Mouse (Mus musculus) ovary, postnatal 14 days (tissue): ENCODE measurements at regions not wholly inside any gene's neighbourhood (a gene's known extent, or its start where the extent isn't known, plus 50 kb on each side); places are given as distances from the start of the nearest gene placed in this dataset.

Experiments
- DNase-seq: peaks from one replicate; pipeline ENCODE4 v3.0.0; 2022; ENCODE audit warnings: low spot score

DNA sequence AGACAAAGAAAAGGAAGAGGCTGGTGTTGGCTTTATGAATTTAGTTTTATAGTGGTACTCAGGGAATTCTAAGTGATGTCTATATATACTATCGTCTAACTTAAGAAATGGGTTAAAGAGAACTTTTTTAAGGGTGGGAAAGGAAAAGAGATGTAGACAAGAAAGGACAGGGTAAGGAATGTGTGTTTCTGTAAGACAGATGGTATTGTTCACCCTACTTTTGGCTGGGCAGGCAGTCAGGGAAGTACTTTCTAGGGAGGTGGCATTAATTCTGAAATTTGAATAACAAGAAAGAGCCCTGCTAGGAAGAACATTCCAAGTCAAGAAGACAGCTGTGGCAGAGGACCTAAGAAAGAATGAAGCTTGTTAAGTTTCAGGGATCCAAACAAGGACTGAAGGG is 263.0 kb downstream of the Pik3r1 start:
- no peak for DNase-seq

- DNase-seq = no peak
Measured at GRCm38 (mm10) chr13:101504241-101504640, 263.8 kb downstream of the Pik3r1 start.

- DNase-seq = no peak
Measured at GRCm38 (mm10) chr13:101501845-101502284, 266.2 kb downstream of the Pik3r1 start.

DNA sequence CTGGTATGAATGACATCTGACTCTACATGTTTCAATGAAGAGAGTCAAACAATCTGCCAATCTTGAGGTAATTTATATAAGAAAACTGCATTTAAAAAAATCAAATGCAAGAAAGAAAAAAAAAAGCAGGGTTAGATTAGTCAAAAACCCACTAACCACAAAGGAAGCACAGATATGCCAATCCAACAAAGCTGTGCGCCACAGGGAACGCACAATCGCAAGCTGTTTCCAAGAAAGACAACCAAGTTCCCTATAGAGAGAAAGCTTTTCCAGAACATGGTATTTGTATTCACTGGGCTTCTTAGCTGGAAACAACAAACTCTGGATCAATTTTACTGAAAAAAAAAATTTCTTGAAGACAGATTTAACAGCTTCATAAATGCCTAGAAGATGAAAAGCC is 267.0 kb downstream of the Pik3r1 start:
- no peak for DNase-seq

DNA sequence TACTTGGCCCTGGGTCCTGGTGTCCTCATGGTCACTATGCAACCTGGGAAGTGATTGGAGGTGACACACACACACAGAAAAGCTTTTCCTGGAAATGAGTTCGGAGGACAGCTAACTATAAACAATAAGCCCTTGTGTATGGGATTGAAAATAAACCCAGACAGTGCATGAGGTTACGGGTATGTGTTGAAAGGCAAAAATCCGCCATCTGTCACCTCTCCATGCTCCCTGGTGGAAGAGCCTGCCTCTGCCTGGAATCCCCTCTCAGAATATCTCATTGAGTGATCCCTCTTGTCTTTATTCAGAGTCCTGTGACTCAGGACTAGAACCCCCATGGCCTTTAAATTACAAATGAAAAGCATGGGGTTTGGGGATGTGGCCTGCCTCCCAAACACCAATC is 276.2 kb downstream of the Pik3r1 start:
- no peak for DNase-seq

DNA sequence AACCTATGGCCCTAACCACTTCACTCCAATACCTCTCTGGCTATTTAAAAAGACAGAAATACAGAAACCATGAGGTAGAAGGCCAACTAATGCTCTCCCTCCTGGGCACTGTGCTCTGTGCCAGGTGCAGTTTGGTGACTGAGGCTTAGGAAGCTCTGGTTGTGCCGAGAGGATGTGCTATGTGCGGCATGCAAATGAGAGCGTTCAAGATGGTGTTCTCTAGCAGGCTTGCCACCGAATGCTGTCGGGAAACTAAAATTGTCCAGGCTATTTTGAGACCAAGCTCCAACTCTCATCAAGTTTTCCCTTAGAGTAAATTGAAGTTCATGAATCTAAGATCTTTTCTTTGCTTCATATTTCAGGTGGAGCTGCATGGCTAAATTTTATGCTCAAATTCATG is 277.1 kb downstream of the Pik3r1 start:
- no peak for DNase-seq

DNA sequence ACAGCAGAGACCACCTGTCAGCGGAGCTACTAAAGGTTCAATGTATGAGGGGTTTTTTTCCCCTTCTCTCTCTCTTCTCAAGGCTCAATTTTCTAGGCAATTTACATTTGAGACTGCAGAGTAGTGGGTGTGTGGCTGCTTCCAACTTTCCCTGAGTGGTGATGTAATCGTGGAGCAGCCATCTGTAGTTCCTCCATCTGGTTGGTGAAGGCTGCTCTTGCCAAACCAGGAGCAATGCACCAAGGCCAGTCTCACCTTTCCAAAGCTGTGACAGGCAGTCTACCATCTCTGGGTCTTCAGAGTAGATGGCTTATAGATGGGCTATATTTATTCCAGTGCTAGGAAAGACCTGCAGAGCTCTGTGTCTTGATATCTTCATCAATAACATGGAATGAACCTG is 280.4 kb downstream of the Pik3r1 start:
- DNase-seq = no peak

GRCm38 (mm10) chr13:101485823-101486222 is 282.2 kb downstream of the Pik3r1 start:
- no peak for DNase-seq

DNA sequence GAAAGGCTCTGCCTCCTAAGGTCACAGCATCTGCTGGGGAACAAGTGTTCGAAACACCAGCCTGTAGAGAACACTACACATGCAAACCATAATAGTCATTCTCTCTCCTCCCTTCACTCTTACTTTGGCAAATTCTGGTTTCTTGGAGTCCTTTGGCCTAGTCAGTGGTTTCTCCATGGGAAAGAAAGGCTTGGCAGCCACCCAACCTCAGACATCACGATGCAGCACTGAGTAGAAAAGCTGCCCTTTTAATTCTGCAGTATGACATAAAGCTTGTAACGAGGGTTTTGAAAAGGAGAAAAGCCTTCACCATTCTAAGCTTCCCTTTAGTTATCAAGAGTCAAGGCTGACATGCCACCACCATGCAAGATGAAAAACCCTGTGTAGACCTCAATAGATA is 284.2 kb downstream of the Pik3r1 start:
- DNase-seq = no peak

GRCm38 (mm10) chr13:101481551-101482184 is 286.3 kb downstream of the Pik3r1 start:
- DNase-seq = no peak

- DNase-seq = no peak
Measured at GRCm38 (mm10) chr13:101479297-101479652, 288.7 kb downstream of the Pik3r1 start.

DNA sequence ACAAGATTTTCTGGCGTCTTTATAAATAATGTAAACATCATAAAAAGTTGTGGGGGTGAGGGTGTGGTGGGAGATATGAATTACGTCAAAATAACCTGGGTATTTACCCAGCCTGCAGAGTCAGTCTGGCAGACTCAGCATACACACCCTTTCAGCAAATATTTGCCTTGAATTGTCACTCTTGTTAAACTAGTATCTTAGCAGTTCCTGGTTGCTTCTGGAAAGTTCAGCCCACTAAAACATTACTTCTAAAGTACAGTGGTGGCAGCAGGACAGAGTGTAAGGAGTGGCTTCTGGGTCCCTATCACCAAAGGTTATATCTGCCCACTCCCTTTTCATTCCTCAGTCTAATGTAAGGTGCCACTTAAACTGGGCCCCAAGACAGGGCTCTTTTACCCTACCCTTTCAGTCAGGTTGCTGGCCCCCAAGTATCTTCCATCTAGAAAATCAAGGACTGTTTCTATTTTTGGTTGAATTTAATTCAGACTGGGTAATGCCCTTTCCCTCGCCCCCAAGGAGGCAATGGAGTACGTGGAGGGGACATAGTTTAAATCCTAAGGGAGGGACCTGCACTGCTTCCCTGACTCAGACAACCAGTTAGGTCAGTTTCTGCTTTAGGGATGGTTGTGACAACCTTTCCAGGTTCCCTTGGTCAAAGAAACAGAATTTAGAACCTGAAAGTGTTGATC is 289.3 kb downstream of the Pik3r1 start:
- DNase-seq = no peak

- no peak for DNase-seq
Measured at GRCm38 (mm10) chr13:101473349-101473748, 294.7 kb downstream of the Pik3r1 start.

GRCm38 (mm10) chr13:101470560-101471247 is 297.3 kb downstream of the Pik3r1 start:
- no peak for DNase-seq

- DNase-seq = no peak
Measured at GRCm38 (mm10) chr13:101465748-101466127, 302.3 kb downstream of the Pik3r1 start.

DNA sequence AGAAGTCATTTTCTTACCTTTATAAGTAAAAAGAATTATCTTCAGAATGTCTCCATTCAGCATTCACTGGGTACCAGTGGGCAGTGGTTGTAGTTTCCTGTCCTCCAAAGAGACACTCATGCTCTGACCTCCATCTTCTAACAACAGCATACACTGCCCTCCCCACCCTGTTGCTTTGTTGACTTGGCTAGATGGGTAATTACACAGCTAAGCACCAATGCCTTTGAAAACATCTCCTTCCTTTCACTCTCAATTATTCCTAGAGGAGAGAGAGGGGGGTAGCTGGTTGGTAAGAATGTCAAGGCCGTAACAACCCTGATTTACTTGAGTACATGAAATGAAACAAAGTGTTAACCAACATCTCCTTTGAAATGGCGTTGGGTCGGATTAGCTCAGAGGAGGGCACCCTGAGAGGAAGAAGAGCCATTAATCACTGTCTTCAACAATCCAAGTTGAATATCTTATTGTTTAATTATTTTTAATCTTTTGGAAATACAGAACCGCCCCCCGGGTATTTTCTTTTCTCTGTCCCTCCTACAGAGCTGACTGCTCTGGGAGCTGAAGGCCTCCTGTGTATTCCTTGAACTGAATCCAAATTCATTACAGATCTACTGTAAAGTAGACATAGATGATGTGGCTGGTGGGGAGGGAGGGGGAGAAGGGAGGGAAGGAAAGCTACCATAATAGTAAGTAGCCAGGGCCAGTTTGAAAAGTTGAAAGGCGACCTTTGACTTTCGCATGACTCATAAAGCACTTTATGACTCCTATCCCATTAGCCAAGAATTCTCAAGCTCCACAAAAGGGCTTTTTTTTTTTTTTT is 302.9 kb downstream of the Pik3r1 start:
- DNase-seq = no peak

GRCm38 (mm10) chr13:101456926-101457325 is 311.1 kb downstream of the Pik3r1 start:
- DNase-seq = no peak

DNA sequence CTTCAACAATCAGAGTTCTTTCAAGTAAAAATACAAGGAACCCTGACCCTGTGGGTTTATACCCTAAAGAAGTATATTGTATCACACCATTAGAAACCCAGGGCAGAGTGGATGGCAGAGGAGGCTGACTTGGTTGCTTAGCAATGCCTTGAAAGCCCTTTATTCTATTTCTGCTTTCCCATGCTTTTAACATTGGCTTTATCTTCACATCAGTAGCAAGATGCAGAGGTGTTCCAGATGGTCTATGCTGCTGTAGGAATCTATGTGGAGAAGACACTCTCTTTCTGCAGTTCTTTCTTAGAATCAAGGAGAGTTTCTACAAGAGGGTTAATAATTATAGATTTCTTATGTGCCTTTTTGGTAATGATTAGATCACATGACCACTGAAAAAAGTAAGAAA is 313.7 kb downstream of the Pik3r1 start:
- DNase-seq = no peak

- no peak for DNase-seq
Measured at GRCm38 (mm10) chr13:101450501-101450900, 317.5 kb downstream of the Pik3r1 start.

DNA sequence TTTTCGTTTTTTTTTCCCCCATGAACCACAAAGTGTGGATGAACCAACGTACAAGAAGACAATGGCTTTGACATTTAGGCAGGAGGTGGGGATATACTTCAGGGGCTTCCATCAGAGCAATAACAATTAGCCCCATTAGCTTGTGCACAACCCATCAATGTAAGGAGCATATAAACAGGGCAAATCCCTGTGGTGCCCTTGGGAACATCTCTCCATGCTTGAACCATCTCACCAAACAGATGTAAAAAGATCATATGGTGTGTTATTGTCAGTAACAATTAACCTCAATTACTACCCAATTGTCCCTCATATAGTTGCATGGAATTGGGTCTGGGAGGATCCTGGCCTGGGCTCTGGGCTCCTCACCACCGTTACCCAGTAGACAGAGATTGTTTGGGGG is 328.5 kb downstream of the Pik3r1 start:
- DNase-seq = no peak

DNA sequence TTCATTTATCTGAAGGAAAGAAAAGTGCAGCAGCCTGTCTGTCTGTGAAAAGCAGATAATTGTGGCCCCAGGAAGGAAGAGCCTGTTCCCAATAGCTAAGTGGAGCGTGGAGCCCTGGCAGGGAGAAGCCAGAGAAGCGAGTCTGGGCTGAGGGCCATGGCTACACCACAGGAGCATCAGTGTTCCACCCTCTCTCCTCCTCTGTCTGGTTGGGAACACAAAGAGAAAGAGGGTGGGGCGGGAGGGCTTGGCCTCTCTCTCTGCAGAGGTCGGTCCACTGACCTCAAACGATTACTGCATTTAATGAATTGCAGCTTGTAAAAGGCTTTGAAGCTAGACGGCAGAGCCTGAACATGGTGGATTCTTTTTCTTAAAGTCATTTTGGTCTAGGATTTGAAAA is 329.0 kb downstream of the Pik3r1 start:
- no peak for DNase-seq

DNA sequence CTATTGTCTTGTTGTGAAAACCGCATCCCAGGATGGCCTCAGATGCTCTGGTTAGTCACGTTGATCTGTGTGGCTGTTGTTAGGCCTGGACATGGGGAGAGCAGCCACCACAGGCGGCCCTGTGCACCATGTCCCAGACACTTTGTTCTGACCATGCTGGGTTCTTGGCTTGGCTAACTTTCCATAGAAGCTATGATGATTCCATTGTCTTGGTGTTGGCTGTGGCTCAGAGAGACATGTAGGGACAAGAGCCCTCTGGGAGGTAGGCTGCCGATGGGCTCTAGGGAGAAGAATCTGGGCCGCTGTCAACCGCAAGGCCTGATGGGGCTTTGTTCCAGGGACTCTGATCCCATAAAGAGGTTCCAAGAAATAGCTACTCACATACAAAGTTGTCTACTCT is 334.9 kb downstream of the Pik3r1 start:
- DNase-seq = no peak
